Mouse (Mus musculus) frontal cortex, adult 2 months (tissue): ENCODE data around the gene Btbd35f7. TPM values are rescaled to one million over a fixed set of nuclear protein-coding genes. Genes with fewer than 3 reads are reported as not detected.
"Not testable (repeated sequence)": the region's sequence is repeated elsewhere in the genome, so short reads cannot be mapped to it uniquely, and the experiment has no call there.

Source experiments
- DNase-seq, 2 experiments: peaks; one replicate each; pipeline ENCODE4 v3.0.0; 2022; ENCODE audit warnings: low spot score in 1 of 2; ENCODE audit errors: extremely low spot score in 1 of 2
- polyA plus RNA-seq: library from polyadenylated mRNA; depleted of rRNA; stranded (reverse); fragments of >200 nt; gene quantifications from 2 replicates; pipeline ENCODE4 v1.2.3, GENCODE M21; 2012; rRNA removed

Btbd35f7 gene
- not detected in 2 replicates for polyA plus RNA-seq

- DNase-seq = not testable (repeated sequence)
These were observed at the start of gene Btbd35f7 for GRCm38 (mm10) chrX:5668767-5669166. Gene Btbd35f7 (plus strand): TSS chrX:5669067.

Other genes with a start within 250 kb of the Btbd35f7 start
- not detected in 2 replicates for gene Mycs, start 199.8 kb upstream of the Btbd35f7 start, polyA plus RNA-seq